Mouse (Mus musculus): ENCODE results near the gene Best1. TPM values are rescaled to one million over a fixed set of nuclear protein-coding genes. Genes with fewer than 3 reads are reported as not detected.
"Not testable (repeated sequence)": the region's sequence is repeated elsewhere in the genome, so short reads cannot be mapped to it uniquely, and the experiment has no call there.

Best1 gene
- polyA plus RNA-seq, 1 experiment from 2014 or later = 0.34 TPM

GRCm38 (mm10) chr19:9980258-9980657 lies 21.2 kb downstream of the Best1 start, which contains the start of gene Fth1:
TSS of gene Fth1 (plus strand) at chr19:9980598.
- no peaks in the 10 kb centered on the region for H3K27me3 ChIP-seq (replicated peaks)
- peaks cover 15% of the 10 kb centered on the region for H3K36me3 ChIP-seq
- no peaks in the 10 kb centered on the region for H3K9me3 ChIP-seq (replicated peaks)
- peaks cover 40% of the 10 kb centered on the region for H3K4me1 ChIP-seq (replicated peaks)
- no peak within 1 kb of the TSS; the same call in 1 of the 2 replicates for H3K27ac ChIP-seq (ENCODE audit: poor library complexity, severe bottlenecking)
- H3K4me2 ChIP-seq = peak within 1 kb of the TSS; percentile 93; the same call in 1 of the 2 replicates
- 85% methylated on average over 4 of the region's 4 CpGs for WGBS
- no peak for ATAC-seq (ENCODE audit: insufficient number of reproducible peaks, low FRiP score)
- H3K9ac ChIP-seq = no peak within 1 kb of the TSS
- no peak within 1 kb of the TSS for H3K4me3 ChIP-seq

DNA sequence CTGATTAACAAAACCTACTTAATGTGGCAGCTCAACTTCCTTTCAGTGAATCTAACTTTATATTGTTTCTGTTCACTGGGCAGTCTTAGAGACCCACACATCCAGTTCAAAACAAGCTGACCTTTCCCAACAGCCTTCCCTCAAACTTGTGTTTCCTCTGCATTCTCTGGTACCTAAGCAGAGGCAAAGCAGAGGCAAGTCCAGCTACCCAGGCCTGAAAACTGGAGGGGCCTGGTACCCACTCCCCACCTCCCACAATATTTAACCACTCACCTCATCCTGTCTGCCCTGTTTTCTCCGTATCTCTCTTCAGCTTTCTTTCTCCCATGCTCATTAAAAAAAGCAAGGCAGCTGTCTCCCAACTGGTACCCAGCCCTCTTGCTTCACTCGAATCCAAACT lies 22.3 kb downstream of the Best1 start:
- Histone ChIP-seq H3K27ac (ENCODE audit: poor library complexity, severe bottlenecking) (peak overlapping the region; percentile 69), H3K9ac (no peak overlapping the region)
- 89% methylated on average over 2 of the region's 2 CpGs for WGBS

GRCm38 (mm10) chr19:9978431-9978951 lies 22.9 kb downstream of the Best1 start:
- H3K9me3 ChIP-seq (replicated peaks) = no peaks in the 10 kb centered on the region
- peak overlapping the region; percentile 24 for H3K4me2 ChIP-seq
- H3K9ac ChIP-seq = no peak overlapping the region
- no peak overlapping the region for H3K4me3 ChIP-seq
- H3K4me1 ChIP-seq (replicated peaks) = peaks cover 38% of the 10 kb centered on the region
- WGBS = 39% methylated on average over 5 of the region's 5 CpGs
- peak overlapping the region; percentile 69 for H3K27ac ChIP-seq (ENCODE audit: poor library complexity, severe bottlenecking)
- ATAC-seq (ENCODE audit: insufficient number of reproducible peaks, low FRiP score) = peak; percentile 65
- H3K27me3 ChIP-seq (replicated peaks) = no peaks in the 10 kb centered on the region
- H3K36me3 ChIP-seq = no peaks in the 10 kb centered on the region

More for the DNA sequence above, 22.3 kb downstream of the Best1 start:
- Histone ChIP-seq H3K4me3 (no peak overlapping the region), H3K4me1 (replicated peaks) (peaks cover 45% of the 10 kb centered on the region), H3K36me3 (peaks cover 4% of the 10 kb centered on the region), H3K4me2 (peak overlapping the region; percentile 24; the same call in 1 of the 2 replicates), H3K9me3 (replicated peaks) (no peaks in the 10 kb centered on the region), H3K27me3 (replicated peaks) (no peaks in the 10 kb centered on the region)
- ATAC-seq (ENCODE audit: insufficient number of reproducible peaks, low FRiP score) = no peak

GRCm38 (mm10) chr19:9977085-9977484 lies 24.3 kb downstream of the Best1 start:
- Histone ChIP-seq H3K36me3 (no peaks in the 10 kb centered on the region), H3K27me3 (replicated peaks) (no peaks in the 10 kb centered on the region), H3K27ac (ENCODE audit: poor library complexity, severe bottlenecking) (peak overlapping the region; percentile 36; the same call in 1 of the 2 replicates), H3K4me2 (no peak overlapping the region), H3K4me1 (replicated peaks) (peaks cover 36% of the 10 kb centered on the region), H3K9ac (no peak overlapping the region), H3K4me3 (no peak overlapping the region), H3K9me3 (replicated peaks) (no peaks in the 10 kb centered on the region)
- ATAC-seq (ENCODE audit: insufficient number of reproducible peaks, low FRiP score) = peak; percentile 72; the same call in 1 of the 2 replicates
- 60% methylated on average over 10 of the region's 10 CpGs for WGBS

GRCm38 (mm10) chr19:9974853-9975252 lies 26.6 kb downstream of the Best1 start:
- H3K4me3 ChIP-seq; H3K27me3 ChIP-seq (replicated peaks); H3K9me3 ChIP-seq (replicated peaks); H3K4me2 ChIP-seq; H3K36me3 ChIP-seq; H3K9ac ChIP-seq; H3K27ac ChIP-seq (ENCODE audit: poor library complexity, severe bottlenecking): not testable (repeated sequence)
- ATAC-seq (ENCODE audit: insufficient number of reproducible peaks, low FRiP score) = 0 out of 2 replicates have a peak, but pooled peaks have one; percentile 10
- WGBS = 42% methylated on average over 2 of the region's 2 CpGs
- H3K4me1 ChIP-seq (replicated peaks) = peaks cover 28% of the 10 kb centered on the region

DNA sequence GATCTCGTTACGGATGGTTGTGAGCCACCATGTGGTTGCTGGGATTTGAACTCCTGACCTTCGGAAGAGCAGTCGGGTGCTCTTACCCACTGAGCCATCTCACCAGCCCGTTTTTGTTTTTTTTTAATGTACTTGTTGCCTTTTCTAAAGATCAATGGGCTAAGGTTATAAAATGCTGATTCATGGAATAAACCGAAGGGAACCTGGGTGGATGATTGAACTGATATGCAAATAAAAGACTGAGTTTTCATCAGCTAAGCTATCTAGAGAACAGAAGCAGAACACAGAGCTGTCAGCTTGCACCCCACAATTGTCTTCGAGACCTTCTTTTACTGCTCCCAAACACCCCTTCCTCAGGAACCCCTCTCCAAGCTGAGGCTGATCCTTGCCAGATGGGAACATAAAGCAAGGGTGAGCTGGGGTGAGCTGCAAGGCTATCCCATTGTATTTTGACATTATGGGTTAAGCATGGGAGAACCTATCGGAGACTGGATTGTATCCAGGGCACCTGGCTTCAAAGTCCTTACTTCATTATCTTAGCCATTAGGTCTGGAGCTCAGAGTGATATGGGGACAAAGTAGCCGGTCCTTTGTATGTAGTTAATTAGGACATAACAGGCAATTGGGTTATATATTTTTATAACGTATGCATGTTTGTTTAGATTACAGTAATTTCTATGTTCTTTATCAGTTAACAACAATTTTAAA lies 33.2 kb downstream of the Best1 start:
- Histone ChIP-seq H3K9ac (no peak overlapping the region), H3K4me2 (no peak overlapping the region), H3K9me3 (replicated peaks) (no peaks in the 10 kb centered on the region), H3K4me3 (no peak overlapping the region), H3K4me1 (replicated peaks) (peaks cover 6% of the 10 kb centered on the region; the same call in 1 of the 2 replicates), H3K27me3 (replicated peaks) (no peaks in the 10 kb centered on the region), H3K27ac (ENCODE audit: poor library complexity, severe bottlenecking) (no peak overlapping the region), H3K36me3 (no peaks in the 10 kb centered on the region)
- WGBS = 82% methylated on average over 10 of the region's 10 CpGs
- no peak for ATAC-seq (ENCODE audit: insufficient number of reproducible peaks, low FRiP score)

DNA sequence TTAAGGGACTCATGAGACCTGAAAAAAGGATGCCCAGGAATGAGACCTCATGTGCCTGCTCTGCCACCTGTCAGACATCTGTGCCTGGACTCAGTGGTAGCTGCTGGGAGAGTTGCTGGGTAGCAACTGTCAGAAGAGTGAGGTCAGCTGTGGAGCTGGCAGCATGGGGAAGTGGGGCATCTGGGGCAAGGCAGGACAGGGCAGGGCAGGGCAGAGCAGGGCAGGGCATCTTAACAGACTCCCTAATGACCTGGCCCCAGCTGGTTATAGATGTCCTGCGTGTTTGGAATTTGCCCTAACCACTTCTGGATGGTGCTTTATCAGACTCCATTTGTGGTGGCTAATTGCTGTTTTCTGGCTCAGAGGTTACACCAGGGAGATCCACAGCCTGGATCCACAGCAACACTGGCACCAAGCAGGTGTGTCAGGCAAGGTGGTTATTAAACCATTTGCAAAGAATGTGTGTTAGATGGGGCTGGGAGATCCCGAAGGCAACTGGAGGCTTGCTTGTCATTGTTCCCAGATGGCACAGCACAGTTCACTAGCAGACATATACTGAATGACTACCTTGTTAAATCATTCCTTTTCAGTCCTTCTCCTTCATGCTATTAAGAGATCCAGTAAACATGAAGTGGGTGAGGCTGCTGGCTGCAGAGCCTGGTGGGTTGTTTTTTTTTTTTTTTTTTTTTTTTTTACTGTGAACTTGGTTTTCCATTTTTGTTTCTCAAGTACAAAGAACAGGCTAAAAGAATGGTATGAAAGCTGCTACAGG lies 35.2 kb downstream of the Best1 start:
- no peaks in the 10 kb centered on the region for H3K27me3 ChIP-seq (replicated peaks)
- H3K4me2 ChIP-seq = no peak overlapping the region
- H3K27ac ChIP-seq (ENCODE audit: poor library complexity, severe bottlenecking) = no peak overlapping the region
- peaks cover 6% of the 10 kb centered on the region; the same call in 1 of the 2 replicates for H3K4me1 ChIP-seq (replicated peaks)
- H3K9me3 ChIP-seq (replicated peaks) = no peaks in the 10 kb centered on the region
- ATAC-seq (ENCODE audit: insufficient number of reproducible peaks, low FRiP score) = no peak
- H3K36me3 ChIP-seq = no peaks in the 10 kb centered on the region
- no peak overlapping the region for H3K9ac ChIP-seq
- WGBS = 71% methylated on average over 2 of the region's 2 CpGs
- H3K4me3 ChIP-seq = no peak overlapping the region

GRCm38 (mm10) chr19:9964205-9964916 lies 37.1 kb downstream of the Best1 start:
- 15% methylated on average over 7 of the region's 7 CpGs for WGBS
- no peak overlapping the region for H3K4me3 ChIP-seq
- H3K27me3 ChIP-seq (replicated peaks) = no peaks in the 10 kb centered on the region
- no peak for ATAC-seq (ENCODE audit: insufficient number of reproducible peaks, low FRiP score)
- no peak overlapping the region for H3K27ac ChIP-seq (ENCODE audit: poor library complexity, severe bottlenecking)
- H3K9me3 ChIP-seq (replicated peaks) = no peaks in the 10 kb centered on the region
- peaks cover 6% of the 10 kb centered on the region; the same call in 1 of the 2 replicates for H3K4me1 ChIP-seq (replicated peaks)
- H3K9ac ChIP-seq = 0 out of 2 replicates have a peak overlapping the region, but pooled peaks have one; percentile 34
- H3K36me3 ChIP-seq = no peaks in the 10 kb centered on the region
- H3K4me2 ChIP-seq = peak overlapping the region; percentile 32; the same call in 1 of the 2 replicates

- no peak for ATAC-seq (ENCODE audit: insufficient number of reproducible peaks, low FRiP score)
- no peak overlapping the region for H3K27ac ChIP-seq (ENCODE audit: poor library complexity, severe bottlenecking)
- 80% methylated on average over 5 of the region's 5 CpGs for WGBS
- no peak overlapping the region for H3K4me3 ChIP-seq
- H3K9ac ChIP-seq = no peak overlapping the region
- H3K36me3 ChIP-seq = no peaks in the 10 kb centered on the region
- H3K9me3 ChIP-seq (replicated peaks) = no peaks in the 10 kb centered on the region
- peaks cover 6% of the 10 kb centered on the region; the same call in 1 of the 2 replicates for H3K4me1 ChIP-seq (replicated peaks)
- no peaks in the 10 kb centered on the region for H3K27me3 ChIP-seq (replicated peaks)
- H3K4me2 ChIP-seq = no peak overlapping the region
These were observed 40.7 kb downstream of the Best1 start for GRCm38 (mm10) chr19:9960769-9961168.

DNA sequence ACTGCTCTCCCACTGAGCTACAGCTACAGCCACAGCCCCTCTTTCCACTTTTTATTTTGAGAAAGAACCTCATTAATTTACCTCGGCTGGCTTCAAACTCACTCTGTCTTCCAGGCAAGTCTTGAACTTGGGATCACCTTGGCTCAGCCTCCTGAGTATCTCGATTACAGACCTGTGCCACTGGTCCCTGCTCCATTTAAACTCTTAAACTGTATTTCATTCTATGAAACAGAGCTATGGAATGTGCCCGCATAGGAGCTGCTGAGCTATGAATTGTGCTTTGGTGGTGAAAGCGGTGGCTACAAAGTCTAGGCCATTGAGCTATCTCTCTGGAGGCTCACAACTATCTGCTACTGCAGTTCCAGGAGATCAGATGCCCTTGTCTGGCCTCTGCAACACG lies 43.5 kb downstream of the Best1 start:
- no peaks in the 10 kb centered on the region for H3K9me3 ChIP-seq (replicated peaks)
- H3K4me1 ChIP-seq (replicated peaks) = peaks cover 17% of the 10 kb centered on the region
- no peak overlapping the region for H3K4me3 ChIP-seq
- H3K9ac ChIP-seq = no peak overlapping the region
- no peaks in the 10 kb centered on the region for H3K36me3 ChIP-seq
- 83% methylated on average over 5 of the region's 5 CpGs for WGBS
- no peak overlapping the region for H3K4me2 ChIP-seq
- H3K27ac ChIP-seq (ENCODE audit: poor library complexity, severe bottlenecking) = no peak overlapping the region
- no peaks in the 10 kb centered on the region for H3K27me3 ChIP-seq (replicated peaks)
- ATAC-seq (ENCODE audit: insufficient number of reproducible peaks, low FRiP score) = no peak

All from heart, embryonic 12.5 days (tissue).